Mouse (Mus musculus): Measurements from ENCODE around the gene Cfh. TPM values are rescaled to one million over a fixed set of nuclear protein-coding genes. Genes with fewer than 3 reads are reported as not detected.

The Cfh gene
- polyA plus RNA-seq, 1 experiment from 2014 or later, result 13.2 TPM

Other genes starting within 250 kb of the Cfh start
- gene Kcnt2, start 62.4 kb upstream of the Cfh start, polyA plus RNA-seq (2015; fragmentation: Nextera tagmentation; extraction: Ambion mirVana), result 0.57 and 0.59 TPM in 2 replicates